Mouse (Mus musculus) activated CD4-positive, CD25-positive, alpha-beta regulatory T cell, adult 9 weeks (primary cell): ENCODE data around the gene Gm10799. TPM values are rescaled to one million over a fixed set of nuclear protein-coding genes. Genes with fewer than 3 reads are reported as not detected.

Source experiments
- polyA plus RNA-seq: library from polyadenylated mRNA; unstranded; fragments of 100-300 nt; shearing (Covaris generic); gene quantifications from one replicate; pipeline ENCODE4 v1.2.1, GENCODE M21; 2017

Gene Gm10799
- not detected for polyA plus RNA-seq

GRCm38 (mm10) chr2:104068450-104068849 lies at the start of gene Gm10799:
Gene Gm10799 (minus strand): TSS chr2:104068550.

DNA sequence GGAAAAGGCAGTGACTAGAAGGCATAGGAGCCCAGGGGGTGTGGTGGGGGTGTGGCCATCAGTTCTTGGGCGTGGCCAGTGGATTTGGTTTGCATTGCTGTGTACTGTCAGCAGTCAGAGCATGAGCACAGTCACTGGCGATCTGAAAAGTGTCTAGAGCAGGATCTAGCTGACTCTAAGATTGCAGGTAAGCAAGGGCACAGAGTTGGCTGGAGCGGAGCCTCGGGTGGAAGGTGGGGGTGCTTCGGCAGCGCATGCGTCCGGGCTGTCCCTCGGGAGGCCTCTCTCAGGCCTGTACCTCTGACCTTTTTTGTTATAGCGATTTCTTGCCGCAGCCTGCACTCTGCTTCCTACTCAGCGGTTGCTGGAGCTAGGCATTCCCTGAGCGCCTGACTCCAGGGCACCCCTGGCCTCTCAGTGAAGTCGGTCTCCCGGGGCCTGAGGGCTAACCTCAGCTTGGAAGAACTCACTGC lies 27.4 kb upstream of the Gm10799 start, which contains the start of gene Cd59a:
Gene Cd59a, plus strand, starts transcription at position 61 of the 473 bp plus-strand sequence.

GRCm38 (mm10) chr2:104069704-104070185 lies 1.4 kb upstream of the Gm10799 start, which contains the start of gene Cd59b:
Gene Cd59b (plus strand): TSS chr2:104069849.

GRCm38 (mm10) chr2:104065526-104065925 lies 2.8 kb downstream of the Gm10799 start, which contains the start of gene Gm10912:
Gene Gm10912 (plus strand): TSS chr2:104065826.

GRCm38 (mm10) chr2:104028139-104028723 lies 40.1 kb downstream of the Gm10799 start, which contains the start of gene 4931422A03Rik:
Gene 4931422A03Rik (minus strand): TSS chr2:104028361.

DNA sequence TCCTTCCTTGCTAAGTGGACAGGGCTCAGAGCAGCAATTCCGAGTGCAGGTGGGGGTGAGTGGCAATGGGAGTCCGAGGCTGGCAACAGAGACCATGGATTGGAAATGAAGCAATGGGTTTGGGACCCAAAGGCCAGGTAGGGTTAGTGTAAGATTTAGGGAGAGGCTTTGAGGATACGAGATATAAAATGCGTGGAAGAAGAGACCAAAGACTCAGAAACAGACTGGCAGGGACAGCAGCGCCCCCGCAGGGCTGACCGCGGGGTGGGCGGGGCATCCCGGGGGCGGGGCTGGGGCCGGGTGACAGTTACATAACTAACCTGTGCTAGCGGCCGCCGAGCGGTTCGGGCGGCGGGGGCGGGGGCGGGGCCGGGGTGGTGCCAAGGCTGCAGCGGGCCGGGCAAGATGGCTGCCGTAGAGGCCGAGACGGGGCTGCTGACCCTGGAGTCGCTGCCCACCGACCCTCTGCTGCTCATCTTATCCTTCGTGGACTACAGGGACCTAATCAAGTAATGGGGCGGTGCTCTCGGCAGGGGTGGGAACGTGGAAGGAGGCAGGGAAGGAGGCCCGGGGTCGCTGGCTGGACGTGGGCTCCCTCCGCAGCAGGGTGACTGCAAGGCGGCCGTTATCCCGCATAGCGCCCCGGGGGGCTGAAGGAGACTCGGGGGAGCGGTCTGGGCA lies 40.8 kb downstream of the Gm10799 start, which contains the start of gene Fbxo3:
Gene Fbxo3, plus strand, starts transcription at position 264 of the 681 bp plus-strand sequence.

Other genes with a start within 250 kb of the Gm10799 start
- 0.53 TPM for gene Lmo2, start 110.6 kb downstream of the Gm10799 start, polyA plus RNA-seq
- gene Fbxo3, start 40.8 kb downstream of the Gm10799 start, polyA plus RNA-seq = 51.5 TPM
- gene 4931422A03Rik, start 40.2 kb downstream of the Gm10799 start, polyA plus RNA-seq = 4.7 TPM
- 0.16 TPM for gene Gm10912, start 2.7 kb downstream of the Gm10799 start, polyA plus RNA-seq
- 0.53 TPM for gene Cd59b, start 1.3 kb upstream of the Gm10799 start, polyA plus RNA-seq
- 0.43 TPM for gene Cd59a, start 27.3 kb upstream of the Gm10799 start, polyA plus RNA-seq
- gene A930018P22Rik, start 54.2 kb upstream of the Gm10799 start, polyA plus RNA-seq = not detected